Mouse (Mus musculus) cerebellum, postnatal 4 days (tissue): ENCODE data around the gene Pla2g6.

Experiments
- DNase-seq, 2 experiments: peaks; one replicate each; pipeline ENCODE4 v3.0.0; 2022; ENCODE audit warnings: low spot score in 2 of 2, mixed read lengths in 1 of 2

The Pla2g6 gene

DNA sequence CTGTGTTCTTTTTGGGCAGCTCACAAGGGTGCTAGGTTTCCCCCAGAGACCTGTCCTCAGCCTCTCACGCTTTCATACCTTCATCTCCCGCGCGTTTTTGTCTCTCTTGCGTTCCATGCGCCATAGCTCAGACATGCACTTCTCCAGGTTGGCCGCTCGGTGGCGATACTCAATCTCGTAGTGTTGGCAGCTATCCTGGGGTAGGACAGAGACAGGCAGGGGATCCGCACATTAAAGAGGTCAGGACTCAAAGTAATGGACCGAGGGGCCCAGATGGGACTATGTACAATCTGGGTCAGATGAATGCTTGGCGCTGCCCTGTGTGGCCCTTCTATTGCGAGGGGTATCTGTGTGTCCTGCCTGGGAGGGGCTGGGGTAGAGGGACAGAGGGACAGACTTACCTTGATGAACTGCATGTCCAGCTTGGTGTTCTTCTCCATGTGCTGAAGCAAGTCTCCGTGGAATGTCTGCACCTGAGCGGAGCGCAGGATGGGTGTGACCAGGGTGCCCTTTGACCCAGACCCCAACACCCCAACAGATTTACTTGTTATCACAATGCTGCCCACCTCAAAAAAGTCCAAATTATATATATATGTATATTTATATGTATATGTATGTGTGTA lies 57.0 kb downstream of the Pla2g6 start:
- peak in 1 of 2 experiments; percentile 48 for DNase-seq

- peak in 1 of 2 experiments; percentile 40 for DNase-seq
Measured at GRCm38 (mm10) chr15:79270317-79271123, 57.7 kb downstream of the Pla2g6 start.

DNA sequence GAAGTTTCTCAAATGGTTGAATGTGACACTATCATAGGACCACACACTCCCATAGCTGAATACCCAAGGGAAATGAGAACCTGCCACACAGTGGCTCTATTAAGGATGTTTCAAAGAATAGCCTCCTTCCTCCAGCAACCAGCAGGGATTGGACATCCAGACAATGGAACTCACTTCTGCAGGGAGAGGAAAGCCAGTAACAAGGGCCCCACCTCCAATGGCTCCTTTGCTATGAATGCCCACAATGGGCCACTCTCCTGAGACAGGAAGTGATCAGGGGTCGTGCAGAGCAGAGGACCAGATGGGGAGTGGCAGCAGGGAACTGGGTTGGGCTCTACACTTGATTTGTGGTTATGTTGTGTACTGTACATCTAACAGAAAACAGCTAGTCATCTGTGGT lies 59.7 kb downstream of the Pla2g6 start:
- DNase-seq = no peak

DNA sequence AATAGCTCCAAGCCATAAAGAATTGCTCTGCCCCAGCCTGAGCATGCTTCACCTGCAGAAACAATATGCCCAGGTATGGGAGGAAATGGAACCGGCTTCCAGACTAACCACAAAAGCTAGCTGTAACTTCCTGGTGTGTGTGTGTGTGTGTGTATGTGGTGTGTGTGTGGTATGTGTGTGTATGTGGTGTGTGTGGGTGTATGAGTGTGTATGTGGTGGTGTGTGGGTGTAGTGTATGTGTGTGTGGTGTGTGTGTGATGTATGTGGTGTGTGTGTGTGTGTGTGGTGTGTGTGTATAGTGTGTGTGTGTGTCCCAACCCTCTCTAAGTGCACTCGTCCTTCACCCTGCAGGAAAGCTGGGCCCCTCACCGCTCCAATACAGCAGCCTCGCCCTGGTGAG lies 62.8 kb downstream of the Pla2g6 start:
- DNase-seq = no peak

- no peak for DNase-seq
Measured at GRCm38 (mm10) chr15:79263726-79264125, 64.5 kb downstream of the Pla2g6 start.

GRCm38 (mm10) chr15:79262786-79263309 lies 65.3 kb downstream of the Pla2g6 start:
- no peak for DNase-seq

DNA sequence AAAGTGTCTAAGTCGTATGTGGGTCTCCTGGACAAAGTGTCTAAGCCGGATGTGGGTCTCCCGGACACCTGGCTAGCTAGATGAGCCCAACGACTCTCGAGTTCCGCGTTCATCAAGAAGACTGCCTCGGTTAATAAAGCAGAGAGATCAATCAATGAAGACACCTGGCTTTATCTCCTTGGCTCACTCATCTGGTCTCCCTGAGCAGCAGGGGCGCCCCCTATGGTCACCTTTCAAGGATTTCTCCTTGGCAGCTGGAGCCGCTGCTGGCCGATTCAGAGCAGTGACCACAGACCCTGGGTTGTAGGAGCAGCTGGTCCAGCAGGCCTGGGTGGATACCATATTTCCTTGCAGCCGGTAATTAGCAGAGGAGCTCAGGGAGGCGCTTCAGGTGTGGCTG lies 65.8 kb downstream of the Pla2g6 start:
- no peak for DNase-seq

GRCm38 (mm10) chr15:79261757-79262156 lies 66.4 kb downstream of the Pla2g6 start:
- no peak for DNase-seq

- DNase-seq = no peak
Measured at GRCm38 (mm10) chr15:79261095-79261725, 67.0 kb downstream of the Pla2g6 start.

GRCm38 (mm10) chr15:79258521-79258920 lies 69.7 kb downstream of the Pla2g6 start:
- no peak for DNase-seq

GRCm38 (mm10) chr15:79254661-79255060 lies 73.5 kb downstream of the Pla2g6 start, which contains the start of gene Slc16a8:
Gene Slc16a8, minus strand, starts transcription at chr15:79254761.
- DNase-seq = no peak

- no peak for DNase-seq
Measured at GRCm38 (mm10) chr15:79252580-79252979, 75.6 kb downstream of the Pla2g6 start.

GRCm38 (mm10) chr15:79251781-79252491 lies 76.3 kb downstream of the Pla2g6 start:
- peak in 1 of 2 experiments; percentile 25 for DNase-seq

- DNase-seq = no peak
Measured at GRCm38 (mm10) chr15:79251168-79251567, 77.0 kb downstream of the Pla2g6 start.

- no peak for DNase-seq
Measured at GRCm38 (mm10) chr15:79250236-79250635, 78.0 kb downstream of the Pla2g6 start.

DNA sequence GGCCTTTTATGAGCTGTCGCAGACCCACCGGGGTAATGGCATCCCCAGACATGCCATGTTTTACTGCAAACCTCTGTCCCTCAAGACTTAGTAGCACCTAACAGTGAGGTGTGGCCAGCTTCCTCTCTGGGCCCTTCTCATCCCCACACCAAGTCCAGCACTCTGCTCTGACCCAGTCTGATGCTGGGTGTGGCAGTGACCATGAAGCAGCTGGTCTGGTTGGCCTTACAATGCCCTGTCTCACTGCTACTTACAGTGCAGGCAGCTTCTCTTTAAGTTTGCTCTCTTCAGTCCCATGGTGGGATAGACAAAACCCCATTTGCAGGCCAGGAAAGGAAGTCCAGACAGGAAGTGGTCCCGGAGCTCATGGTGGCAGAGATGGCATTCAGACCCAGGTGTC lies 82.9 kb downstream of the Pla2g6 start:
- DNase-seq = no peak

- DNase-seq = no peak
Measured at GRCm38 (mm10) chr15:79244071-79244893, 83.9 kb downstream of the Pla2g6 start.

- peak; percentile 97 for DNase-seq
Measured at GRCm38 (mm10) chr15:79243234-79244042, 84.8 kb downstream of the Pla2g6 start.

- DNase-seq = no peak
Measured at GRCm38 (mm10) chr15:79242574-79243233, 85.5 kb downstream of the Pla2g6 start.
